Mouse (Mus musculus) heart, adult 10 weeks (tissue): Measurements from ENCODE around the gene Cyp2b19. TPM values are rescaled to one million over a fixed set of nuclear protein-coding genes. Genes with fewer than 3 reads are reported as not detected.

ENCODE experiments used
- polyA plus RNA-seq: library from polyadenylated mRNA; stranded (reverse); fragments of 350-450 nt; fragmentation: Illumina TruSeq; extraction: RNeasy Lipid Tissue Mini Kit (QIAGEN cat#74804); gene quantifications from one replicate; pipeline ENCODE4 v1.2.3, GENCODE M21; 2014; ENCODE audit warnings: low read depth, low replicate concordance

Gene Cyp2b19
- not detected for polyA plus RNA-seq

DNA sequence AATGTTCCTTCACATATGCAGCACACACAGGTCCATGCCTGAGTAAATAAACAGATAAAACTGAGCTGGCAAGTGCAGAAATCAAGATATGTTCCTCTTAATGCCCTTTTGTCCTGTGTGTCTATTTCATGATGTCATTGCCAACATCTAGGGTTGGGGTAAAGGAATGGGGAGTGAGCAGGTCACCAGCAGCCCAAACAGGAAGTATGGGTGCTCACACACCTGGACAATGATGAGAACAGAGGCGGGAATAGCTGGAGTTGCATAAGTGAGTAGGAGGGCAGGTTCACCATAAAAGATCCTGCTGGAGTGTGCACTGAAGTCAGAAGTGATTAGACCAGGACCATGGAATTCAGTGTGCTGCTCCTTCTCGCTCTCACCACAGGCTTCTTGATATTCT, at the start of gene Cyp2b19:
Gene Cyp2b19, plus strand, starts transcription at position 301 of the 400 bp plus-strand sequence.

GRCm38 (mm10) chr7:26808592-26808991, 51.6 kb downstream of the Cyp2b19 start, which contains the start of gene Cyp2g1:
Gene Cyp2g1, plus strand, starts transcription at chr7:26808892.

Other genes starting within 250 kb of the Cyp2b19 start
- gene Nlrp9a, start 222.1 kb upstream of the Cyp2b19 start, polyA plus RNA-seq, result not detected
- gene Vmn1r185, start 138.7 kb upstream of the Cyp2b19 start, polyA plus RNA-seq, result not detected
- not detected for gene Cyp2b23, start 70.7 kb upstream of the Cyp2b19 start, polyA plus RNA-seq
- gene Cyp2g1, start 51.8 kb downstream of the Cyp2b19 start, polyA plus RNA-seq, result not detected
- gene Cyp2a5, start 78.2 kb downstream of the Cyp2b19 start, polyA plus RNA-seq, result 0.29 TPM
- gene Cyp2a22, start 182.2 kb downstream of the Cyp2b19 start, polyA plus RNA-seq, result not detected